Mouse (Mus musculus) spleen, adult 18-20 months (tissue): Measurements from ENCODE around the gene Bcas3.

Source experiments
- DNase-seq, 2 experiments: peaks; one replicate each; pipeline ENCODE4 v3.0.0; 2022; ENCODE audit warnings: mixed read lengths in 2 of 2

Bcas3 gene

DNA sequence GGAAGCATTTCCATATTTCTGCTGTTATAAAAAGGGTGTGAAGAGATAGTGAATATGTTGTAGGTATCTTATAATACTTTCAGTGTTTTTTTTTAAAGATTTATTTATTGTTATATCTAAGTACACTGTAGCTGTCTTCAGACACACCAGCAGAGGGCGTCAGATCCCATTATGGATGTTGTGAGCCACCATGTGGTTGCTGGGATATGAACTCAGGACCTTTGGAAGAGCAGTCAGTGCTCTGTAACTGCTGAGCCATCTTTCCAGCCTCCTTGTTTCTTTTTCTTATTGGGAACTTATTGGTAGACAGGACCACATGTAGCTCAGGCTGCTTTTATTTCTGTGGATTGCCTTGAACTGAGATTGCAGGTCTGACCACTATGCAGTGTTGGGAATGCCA is 27.1 kb downstream of the Bcas3 start:
- no peak for DNase-seq

DNA sequence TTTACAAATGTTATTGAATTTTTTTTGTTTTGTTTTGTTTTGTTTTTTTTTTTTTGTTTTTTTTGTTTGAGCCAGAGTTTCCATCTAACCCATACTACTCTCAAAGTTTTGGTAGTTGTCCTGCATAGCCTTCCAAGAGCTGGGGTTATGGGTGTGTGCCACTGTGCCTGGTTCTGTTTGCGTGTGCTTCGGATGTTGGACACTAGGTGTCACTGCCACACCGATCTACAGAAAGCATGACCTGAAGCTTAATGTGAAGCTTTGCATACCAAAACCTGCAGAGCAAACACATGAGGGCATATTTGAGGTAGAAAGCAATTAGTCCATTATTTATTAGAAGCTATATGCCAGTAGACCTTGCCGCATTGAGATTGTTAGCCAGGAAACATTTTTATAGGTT is 29.1 kb downstream of the Bcas3 start:
- DNase-seq: peak; percentile 25 to 60

DNA sequence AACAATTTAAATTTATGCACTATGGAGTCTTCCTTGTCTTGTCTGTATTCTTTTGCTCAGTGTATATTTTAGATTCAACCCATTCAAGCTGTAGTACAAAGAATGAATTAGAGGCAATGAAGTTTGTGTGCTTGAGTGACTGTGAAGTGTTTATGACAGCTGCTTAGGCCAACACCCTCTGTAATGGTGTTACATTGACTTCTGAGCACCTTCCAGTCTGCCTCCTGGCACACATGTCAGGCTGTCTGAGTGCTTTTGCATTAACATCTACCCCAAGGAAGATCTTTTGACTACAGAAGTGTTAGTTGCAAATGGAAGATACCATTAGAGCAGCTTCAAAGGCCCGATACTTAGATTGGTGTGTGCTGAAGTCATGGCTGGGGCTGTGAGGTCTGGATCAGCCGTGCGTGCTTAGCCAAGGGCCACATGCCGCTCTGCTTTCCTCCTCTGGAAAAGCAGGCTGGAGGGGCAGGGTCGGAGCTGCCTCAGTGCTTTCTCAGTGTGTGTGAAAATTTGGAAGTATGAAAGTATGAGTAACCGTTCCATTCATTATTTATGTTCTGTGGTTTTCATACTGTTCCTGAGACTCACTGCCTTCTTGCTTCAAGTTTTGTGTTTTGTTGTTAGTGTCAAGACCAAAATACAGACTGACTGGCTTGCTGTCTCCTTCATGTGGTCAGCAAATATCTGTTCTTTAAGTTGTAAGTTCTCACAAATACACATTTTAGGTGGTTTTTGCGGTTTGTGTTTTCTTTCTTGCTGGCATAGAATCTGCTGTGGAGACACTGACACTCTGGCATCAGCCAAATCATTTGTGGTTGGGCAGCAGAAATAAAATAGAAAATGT is 31.2 kb downstream of the Bcas3 start:
- no peak for DNase-seq

DNA sequence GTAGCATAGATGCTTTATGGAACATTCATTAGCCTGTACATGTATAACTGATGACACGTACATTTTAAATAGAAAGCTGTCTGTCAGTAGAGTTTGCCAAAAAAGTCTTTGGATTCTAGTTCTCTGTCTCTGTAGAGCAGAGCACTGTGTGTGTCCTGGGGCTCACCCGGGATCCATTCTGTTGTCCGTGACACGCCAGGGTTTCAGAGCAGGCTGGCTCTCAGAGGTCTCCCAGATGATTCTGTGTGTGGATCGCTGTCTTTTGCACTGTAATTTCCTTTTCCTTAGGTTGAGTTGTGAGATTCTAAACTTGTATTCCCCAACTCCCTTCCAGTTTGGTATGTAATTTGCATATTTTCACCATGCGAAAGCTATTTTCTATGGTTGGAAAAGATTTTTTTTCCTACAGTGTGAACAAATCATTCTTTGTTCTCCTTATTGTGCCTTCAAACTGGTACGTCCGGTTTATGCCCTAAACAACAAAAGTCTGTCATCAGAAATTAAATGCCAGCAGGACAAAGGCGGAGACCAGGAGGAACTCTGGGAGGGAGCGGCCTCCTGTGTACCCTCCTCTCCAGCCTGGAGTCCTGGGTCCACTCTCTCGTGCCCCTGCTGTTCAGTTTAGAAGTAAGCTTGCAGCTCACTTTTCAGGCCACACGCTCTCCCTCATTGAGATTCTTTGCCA is 39.4 kb downstream of the Bcas3 start:
- DNase-seq: no peak

DNA sequence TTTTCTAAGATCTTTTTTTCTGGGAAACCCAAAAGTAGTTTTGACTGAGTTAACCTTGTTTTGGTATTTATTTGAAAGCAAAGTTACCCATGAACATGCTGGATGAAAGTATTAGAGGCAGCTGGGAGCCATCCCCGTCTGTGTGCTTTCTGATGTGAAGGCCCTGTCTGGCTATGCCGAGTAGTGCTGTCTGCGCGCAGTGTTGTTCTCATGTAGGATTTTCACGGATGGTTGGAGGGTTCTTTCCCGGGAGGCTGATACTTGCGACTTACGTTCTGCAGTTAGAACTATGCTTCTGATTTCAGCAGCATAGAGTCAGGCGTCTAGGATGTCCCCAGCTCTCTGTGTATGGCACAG is 39.9 kb downstream of the Bcas3 start:
- DNase-seq: no peak

DNA sequence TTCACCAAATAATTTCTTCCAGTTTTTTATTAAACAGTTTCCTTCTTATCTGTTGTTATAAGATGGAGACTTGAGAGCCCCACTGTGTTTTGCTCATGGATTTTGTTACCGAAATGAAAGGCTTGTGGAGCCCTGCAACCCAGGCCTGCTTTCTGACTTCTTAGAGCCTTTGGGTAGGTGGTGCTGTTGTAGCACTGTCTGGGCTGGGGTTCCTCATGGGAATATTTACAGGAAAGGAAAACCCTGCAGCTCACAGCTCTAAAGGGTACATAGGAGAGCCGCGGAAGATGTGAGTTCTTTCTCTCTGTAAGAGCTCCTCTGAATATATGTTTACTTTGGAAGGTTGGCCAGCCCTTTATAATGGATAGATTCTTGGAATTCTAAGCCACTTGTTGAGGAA is 41.0 kb downstream of the Bcas3 start:
- DNase-seq: no peak

DNA sequence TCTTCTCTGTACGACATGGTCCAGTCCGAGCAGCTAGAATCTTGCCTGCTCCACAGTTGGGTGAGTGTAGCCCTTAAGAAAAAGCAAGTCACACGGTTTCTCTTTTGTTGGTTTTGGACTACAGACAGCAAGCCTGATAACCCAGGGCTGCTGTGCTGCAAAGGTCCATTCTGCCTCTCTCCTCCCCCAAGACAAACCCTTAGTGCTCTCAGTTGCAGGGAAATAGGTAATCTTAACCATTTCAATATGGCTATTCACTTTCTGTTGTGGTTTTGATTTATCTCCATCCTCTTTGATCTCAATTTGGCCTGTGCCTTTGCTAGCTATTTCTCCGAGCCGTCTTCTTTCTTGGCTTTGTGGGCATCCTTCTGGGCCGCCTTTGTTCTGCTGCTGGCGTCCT is 42.4 kb downstream of the Bcas3 start:
- no peak for DNase-seq

DNA sequence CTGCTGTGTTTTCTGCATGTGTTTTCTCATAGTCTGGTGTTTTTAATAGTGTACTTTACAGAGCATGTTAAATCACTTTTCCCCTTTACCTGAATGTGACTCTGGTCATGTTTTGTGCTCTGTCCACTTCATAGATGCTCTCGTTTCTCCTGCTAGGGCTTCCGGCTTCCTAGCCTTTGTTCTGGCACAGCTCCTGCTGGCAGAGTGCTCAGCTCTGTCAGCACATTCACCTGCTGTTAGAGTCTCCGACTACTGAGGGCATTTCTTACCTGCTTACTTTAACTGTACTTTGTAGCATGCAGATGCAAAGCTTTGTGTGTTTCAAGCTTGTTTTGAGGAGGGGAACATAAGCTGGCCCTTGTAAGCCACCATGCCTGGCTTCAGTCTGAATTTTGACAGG is 53.6 kb downstream of the Bcas3 start:
- DNase-seq: no peak

DNA sequence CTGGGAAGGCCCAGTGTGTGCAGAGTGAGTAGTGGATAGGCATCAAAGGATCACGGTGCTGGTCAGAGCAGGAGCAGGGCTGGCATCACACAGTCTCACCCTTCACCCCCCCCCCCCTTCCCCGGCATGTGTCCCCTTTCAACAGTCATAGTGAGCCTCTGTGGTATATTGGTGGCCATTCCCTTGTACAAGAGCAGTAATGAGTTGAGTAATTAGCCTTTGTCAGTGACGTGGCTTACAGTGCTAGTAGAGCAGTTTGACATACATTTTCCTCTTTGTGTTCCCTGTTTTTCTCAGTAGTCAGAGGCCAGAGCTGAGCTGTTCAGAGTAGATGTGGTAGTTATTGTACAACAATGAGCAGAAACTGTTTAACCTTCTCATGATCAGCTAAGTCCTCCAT is 54.7 kb downstream of the Bcas3 start:
- DNase-seq: no peak

DNA sequence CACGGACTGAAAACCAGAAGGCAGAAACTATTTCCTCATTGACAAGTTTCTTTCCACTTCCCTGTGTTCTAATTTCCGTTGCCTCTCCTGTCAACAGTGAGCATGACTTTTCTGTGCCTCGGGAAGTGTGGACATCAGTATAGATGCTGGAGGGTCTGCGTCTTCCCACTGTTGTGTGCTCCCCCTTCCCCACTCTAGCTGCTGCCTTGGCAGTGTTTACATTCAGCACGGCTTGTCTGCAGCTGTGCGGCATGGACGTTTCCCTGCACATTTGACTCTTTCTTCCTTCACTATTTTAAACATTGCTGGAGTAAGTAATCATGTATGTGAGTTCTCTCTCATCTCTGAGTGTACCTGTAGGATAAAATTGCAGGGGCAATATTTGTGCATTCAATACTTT is 59.4 kb downstream of the Bcas3 start:
- DNase-seq: no peak

DNA sequence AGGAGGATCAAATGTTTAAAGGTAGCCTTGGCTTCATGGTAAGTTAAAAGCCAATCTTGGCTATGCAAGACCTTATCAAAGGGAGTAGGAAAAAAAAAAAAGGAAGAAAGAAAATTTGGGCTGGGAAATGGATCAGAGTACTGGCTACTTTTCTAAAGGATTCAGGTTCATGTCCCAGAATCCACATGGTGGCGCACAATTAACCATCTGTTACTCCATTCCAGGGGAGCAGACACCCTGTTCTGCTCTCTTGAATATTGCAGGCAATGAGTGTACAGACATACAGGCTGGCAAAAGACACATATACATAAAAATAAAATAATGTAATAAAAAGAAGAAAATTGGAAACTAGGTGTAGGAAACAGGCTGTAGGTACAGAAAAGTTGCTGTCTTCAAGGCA is 61.5 kb downstream of the Bcas3 start:
- no peak for DNase-seq

DNA sequence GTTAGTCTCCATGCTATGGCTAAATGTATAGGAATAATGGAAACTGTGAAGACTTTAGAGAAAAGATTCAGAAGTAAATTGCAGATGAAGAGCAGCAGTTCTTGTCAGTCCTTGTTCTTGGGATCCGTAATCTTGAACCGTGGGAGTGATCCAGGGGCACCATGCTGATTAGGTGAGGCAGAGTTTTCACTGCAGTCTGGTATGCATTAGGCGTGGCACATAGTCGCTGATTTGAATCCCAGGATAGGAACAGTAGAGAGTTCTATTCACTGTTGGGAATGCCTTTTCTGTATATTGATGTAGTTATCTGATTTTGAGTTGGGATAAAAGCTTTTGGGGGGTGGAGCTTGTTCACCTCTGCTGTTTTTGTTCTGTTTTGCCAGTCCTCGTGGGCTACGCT is 74.4 kb downstream of the Bcas3 start:
- no peak for DNase-seq

DNA sequence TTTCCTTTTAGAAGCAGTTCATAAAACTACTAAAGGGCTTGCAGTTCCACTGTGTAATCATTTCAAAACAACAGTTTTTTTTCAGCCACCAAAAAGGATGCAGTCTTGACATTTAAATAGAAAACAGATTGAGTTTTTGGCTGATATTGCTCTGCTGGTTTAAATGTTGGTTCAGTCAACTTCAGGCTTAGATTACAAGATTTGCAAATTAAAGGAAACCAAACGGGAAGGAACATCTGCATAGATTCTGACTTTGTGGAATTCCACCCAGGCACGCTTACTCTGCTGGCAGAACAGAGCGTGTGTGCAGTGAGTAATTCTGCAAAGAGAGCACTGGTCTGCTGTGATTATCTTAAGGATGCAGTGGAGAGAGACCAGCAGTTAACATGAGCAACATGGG is 75.3 kb downstream of the Bcas3 start:
- no peak for DNase-seq

DNA sequence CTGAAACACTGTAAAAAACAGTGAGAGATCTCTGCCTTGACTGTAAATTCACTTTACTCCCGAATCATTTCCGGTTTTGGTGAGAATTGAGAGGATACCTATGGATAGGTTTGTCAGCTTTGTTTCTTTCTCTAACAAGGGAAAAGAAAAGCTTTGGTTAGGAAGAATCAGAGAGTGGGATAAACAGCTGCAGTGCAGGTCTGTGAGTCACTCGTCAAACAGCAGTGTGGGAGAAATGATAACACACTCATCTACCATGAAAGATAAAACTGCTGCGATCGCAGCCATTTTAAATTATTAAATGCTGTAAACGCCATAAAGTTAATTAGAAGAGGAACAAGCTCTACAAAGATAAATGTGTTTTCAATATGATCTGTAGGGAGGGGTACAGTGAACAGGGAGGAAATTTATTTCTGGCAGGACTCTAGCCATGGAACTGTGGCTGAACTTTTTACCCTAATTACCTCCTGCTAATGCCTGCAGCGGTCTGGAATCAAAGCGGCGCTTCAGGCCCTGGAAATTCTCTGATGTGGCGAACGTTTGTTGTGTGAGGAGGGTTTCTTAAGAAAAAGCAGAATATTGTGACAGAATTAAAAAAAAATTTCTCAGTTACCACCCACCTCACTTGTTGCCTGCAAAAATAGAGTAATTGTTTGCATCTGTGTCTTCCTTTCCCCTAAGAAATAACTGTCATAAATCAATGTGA is 77.9 kb downstream of the Bcas3 start:
- no peak for DNase-seq

DNA sequence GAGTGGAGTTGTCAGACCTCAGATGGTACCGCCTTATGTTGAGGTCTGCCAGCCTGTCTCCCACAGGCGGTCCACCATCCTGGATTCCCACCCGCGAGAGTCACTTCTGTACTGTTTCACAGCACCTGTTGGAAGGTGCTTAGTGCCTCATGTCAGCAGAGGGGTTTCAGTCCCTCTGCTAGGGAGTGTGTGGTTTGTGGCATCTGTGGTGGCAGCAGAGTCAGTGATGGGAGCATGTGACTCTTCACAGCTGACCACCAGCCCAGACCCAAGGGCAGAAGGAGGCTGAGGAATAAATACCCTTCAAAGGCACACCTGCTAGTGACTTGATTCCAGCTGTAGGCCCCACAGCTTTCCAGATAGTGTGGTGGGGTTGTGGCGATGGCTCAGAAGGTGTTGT is 94.4 kb downstream of the Bcas3 start:
- DNase-seq: no peak

DNA sequence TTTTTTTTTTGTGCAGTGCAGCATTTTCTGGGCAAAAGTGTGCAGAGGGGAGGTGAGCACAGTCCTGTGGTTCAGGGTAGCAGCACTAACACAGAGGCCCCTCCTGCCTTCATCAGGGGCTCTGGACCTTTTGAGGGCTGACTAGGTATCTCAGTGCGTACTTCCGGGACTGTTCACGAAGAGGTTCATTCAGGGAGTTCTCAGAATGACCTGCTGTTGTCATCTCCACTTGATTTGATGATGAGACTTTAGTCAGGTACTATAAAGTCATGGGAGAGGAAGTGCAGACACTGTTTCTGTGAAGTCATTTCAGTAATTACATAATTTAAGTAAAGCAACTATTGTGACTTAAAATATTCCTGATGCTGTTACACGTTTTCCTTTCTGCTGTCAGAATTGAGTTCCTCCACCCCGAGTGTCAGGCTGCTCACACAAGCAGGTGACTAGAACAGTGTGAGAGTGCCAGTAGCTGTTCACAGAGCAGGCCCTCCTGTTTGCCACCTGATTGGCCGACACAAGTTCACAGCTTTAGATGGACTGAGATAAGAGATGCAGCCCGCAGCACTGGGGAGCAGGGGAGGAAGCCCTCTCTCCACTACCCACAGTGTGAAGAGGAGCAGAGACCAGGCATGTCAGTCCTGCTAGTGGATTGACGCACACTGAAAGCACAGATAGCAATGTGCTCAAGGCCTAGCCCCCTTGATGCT is 100.8 kb downstream of the Bcas3 start:
- DNase-seq: no peak

DNA sequence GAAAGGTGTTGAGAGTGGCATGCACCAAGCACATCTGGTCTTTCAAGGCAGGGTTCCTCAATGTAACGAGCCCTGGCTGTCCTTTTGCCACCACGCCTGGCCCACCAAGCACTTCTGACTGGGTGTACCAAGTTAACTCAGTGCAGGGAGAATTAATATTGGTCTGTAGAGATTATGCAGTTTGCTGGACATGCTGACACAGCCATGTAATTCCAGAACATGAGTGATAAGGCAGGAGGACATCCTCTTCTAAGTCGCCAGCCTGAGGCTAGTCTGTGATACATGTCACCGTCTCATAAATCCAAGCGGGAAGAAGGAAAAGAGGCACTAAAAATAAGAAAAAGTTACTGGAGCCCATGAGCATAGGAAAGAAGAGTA is 101.3 kb downstream of the Bcas3 start:
- no peak for DNase-seq

DNA sequence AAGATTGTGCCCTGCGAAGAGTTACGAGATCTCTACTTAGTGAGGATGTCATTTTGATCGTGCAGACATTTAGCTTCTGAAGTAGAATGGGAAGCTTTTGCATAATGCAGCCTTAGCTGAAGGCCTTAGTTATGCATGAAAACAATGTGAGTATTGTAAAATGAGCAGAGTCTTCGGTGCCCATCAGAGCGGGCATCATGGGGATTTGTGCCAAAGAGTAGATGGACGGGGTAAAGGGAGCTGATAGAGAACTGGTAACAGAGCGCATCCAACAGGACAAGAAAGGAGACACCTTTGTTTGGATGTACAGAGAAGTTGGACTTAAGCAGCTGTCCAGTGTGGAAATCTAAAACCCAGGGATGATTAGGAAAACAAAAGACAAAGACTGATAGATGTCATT is 108.6 kb downstream of the Bcas3 start:
- DNase-seq: no peak

DNA sequence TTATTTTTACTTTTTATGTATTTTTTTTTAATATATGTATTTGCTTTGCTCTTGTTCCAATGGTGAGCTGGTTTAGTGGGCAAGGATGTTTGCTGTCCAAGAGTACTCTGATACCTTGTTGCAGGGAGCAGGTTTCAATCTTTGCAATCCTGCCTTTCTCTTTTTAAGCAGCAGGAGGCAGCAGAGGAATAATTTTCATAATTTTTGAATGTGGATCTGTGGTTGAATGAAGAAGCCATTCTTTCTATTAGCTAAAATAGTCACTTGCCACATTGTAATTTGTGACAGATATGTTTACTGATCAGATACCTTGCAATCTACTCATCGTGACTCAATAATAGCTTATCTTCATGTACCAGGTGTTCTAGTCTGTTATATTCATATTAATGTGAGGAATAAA is 116.6 kb downstream of the Bcas3 start:
- DNase-seq: peak in 1 of 2 experiments; percentile 25

DNA sequence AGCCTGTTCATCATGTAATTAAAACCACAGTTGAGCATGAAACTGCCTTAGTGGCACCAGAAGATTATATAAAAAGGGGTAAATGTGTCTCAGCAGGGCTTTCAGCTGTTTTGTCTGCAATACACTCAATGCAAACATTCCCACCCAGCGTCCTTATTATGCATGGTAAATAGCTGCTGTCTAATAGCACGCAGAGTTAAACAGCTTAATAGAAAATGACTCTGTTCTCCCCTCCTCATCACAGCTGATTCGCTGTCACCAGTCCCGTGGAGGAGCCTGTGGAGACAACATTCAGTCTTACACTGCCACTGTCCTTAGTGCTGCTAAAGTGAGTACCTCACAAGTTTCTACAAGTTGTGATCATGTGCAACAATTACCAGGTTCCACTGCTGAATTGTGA is 117.5 kb downstream of the Bcas3 start:
- DNase-seq: no peak

DNA sequence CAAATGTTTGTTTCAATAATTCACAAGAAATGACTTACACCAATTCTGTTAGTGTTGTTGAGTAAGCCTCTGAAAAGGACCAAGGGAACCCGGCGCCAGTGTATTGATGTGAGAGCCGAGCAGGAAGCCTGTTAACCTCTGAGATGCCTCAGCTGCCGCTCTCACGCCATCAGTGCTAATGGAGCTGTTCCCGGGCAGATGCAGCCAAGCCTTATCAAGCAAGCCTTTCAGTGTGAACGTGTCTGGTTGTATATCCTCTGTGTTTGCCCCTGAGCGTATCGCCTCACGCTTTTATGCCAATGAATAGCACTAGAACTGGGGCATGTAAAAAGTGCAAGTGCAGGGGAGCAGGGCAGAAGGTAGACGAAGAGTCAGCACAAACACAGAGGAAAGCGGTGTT is 121.4 kb downstream of the Bcas3 start:
- DNase-seq: no peak

DNA sequence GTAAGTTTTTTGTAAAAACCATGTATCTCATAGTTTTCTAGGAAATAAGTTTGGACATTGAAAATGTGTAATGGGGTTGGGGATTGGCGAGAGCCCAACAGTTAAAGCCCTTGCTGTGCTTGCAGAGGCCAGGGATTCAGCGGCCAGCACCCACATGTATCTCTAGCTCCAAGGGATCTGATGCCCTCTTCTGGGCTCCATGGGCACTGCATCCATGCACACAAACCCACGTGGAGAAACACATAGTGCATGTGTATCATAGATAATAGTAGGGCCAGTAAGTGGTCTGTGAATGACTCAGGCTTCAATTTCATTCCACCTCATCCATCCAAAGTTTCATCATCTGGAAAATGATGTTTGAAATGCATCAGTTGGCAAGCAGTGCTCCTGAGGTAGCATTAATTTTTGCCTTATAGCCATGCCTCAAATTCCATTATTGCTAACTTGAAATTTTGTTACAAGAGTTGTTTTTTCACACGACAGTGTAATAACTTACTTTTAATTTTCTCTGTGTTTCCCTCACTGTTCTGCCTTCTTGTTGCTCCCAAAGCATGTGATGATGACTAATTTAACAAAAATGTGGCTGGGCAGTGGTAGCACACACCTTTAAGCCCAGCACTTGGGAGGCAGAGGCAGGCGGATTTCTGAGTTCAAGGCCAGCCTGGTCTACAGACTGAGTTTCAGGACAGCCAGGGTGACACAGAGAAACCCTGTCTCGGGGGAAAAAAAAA is 129.9 kb downstream of the Bcas3 start:
- no peak for DNase-seq
